Mouse (Mus musculus) lung, postnatal 0 days (tissue): ENCODE measurements at regions not wholly inside any gene's neighbourhood (a gene's known extent, or its start where the extent isn't known, plus 50 kb on each side); places are given as distances from the start of the nearest gene placed in this dataset.

Source experiments
- ATAC-seq: fragments of 200-750 bp; cut with Nextera tagmentation; 2 replicates; pipeline ENCODE4 v1.8.0; 2017; ENCODE audit warnings: moderate library complexity
- DNase-seq: peaks from one replicate; pipeline ENCODE4 v3.0.0-alpha.2; 2016; ENCODE audit warnings: low spot score
- H3K27ac ChIP-seq: fragments of 300-500 bp; sonication (generic); 2 replicates; pipeline ENCODE4 v1.5.1; 2014; ENCODE audit warnings: antibody characterized with exemption, mild to moderate bottlenecking, low read length, mixed read lengths
- H3K27me3 ChIP-seq: fragments of 300-500 bp; sonication (generic); replicated peaks from 2 replicates; pipeline ENCODE4 v1.6.1; 2014; ENCODE audit warnings: low read length, mixed read lengths; ENCODE audit not compliant: insufficient read depth
- H3K36me3 ChIP-seq: fragments of 300-500 bp; sonication (generic); 2 replicates; pipeline ENCODE4 v1.6.1; 2014; ENCODE audit warnings: low read length, mixed read lengths; ENCODE audit not compliant: insufficient read depth
- H3K4me1 ChIP-seq: fragments of 300-500 bp; sonication (generic); 2 replicates; pipeline ENCODE4 v1.6.1; 2014; ENCODE audit warnings: antibody characterized with exemption, low read depth, low read length, mixed read lengths; ENCODE audit not compliant: insufficient read depth
- H3K4me2 ChIP-seq: fragments of 300-500 bp; sonication (generic); replicated peaks from 2 replicates; pipeline ENCODE4 v1.6.1; 2014; ENCODE audit warnings: low read depth, mild to moderate bottlenecking, low read length, moderate library complexity, mixed read lengths
- H3K4me3 ChIP-seq: fragments of 300-500 bp; sonication (generic); 2 replicates; pipeline ENCODE4 v1.5.1; 2014; ENCODE audit warnings: low read depth, low read length
- H3K9ac ChIP-seq: fragments of 300-500 bp; sonication (generic); replicated peaks from 2 replicates; pipeline ENCODE4 v1.6.1; 2014; ENCODE audit warnings: low read depth, mild to moderate bottlenecking
- H3K9me3 ChIP-seq: fragments of 300-500 bp; sonication (generic); 2 replicates; pipeline ENCODE4 v1.6.1; 2016; ENCODE audit warnings: low read length, mixed read lengths
- CTCF ChIP-seq: IDR thresholded peaks from 2 replicates; pipeline ENCODE4 v1.5.1; 2016; ENCODE audit warnings: antibody characterized with exemption, mild to moderate bottlenecking
- EP300 ChIP-seq: IDR thresholded peaks from 2 replicates; pipeline ENCODE4 v1.6.1; 2016; ENCODE audit warnings: antibody characterized with exemption, mild to moderate bottlenecking, control low read depth
- WGBS: fragments of 180-500 bp; shearing (Covaris S2); extraction: QIAGEN DNeasy Blood & Tissue Kit; methylation state at CpG from one replicate; pipeline ENCODE4 v1.1.7; 2014; 5-methylcytosine and 5-hydroxymethylcytosine counted together

- H3K9ac ChIP-seq: no peak overlapping the region
- H3K4me3 ChIP-seq: no peak overlapping the region
- H3K9me3 ChIP-seq: no peaks in the 10 kb centered on the region
- H3K4me2 ChIP-seq: no peak overlapping the region
- H3K27ac ChIP-seq: no peak overlapping the region
- H3K4me1 ChIP-seq: no peaks in the 10 kb centered on the region
- H3K27me3 ChIP-seq: no peaks in the 10 kb centered on the region
- ATAC-seq: no peak
- no peak for DNase-seq
- TF ChIP-seq CTCF (no peak), EP300 (no peak)
- H3K36me3 ChIP-seq: no peaks in the 10 kb centered on the region
- 19% methylated on average over 8 of the region's 8 CpGs for WGBS
Observed at GRCm38 (mm10) chr11:55791195-55791865, 183.3 kb upstream of the Glra1 start.

GRCm38 (mm10) chr11:55789638-55790037 lies 181.6 kb upstream of the Glra1 start:
- Histone ChIP-seq H3K4me3 (no peak overlapping the region), H3K27ac (no peak overlapping the region), H3K36me3 (no peaks in the 10 kb centered on the region), H3K9ac (no peak overlapping the region), H3K4me1 (no peaks in the 10 kb centered on the region), H3K4me2 (no peak overlapping the region), H3K9me3 (no peaks in the 10 kb centered on the region), H3K27me3 (no peaks in the 10 kb centered on the region)
- ATAC-seq (no peak), DNase-seq (no peak)
- 75% methylated on average over 3 of the region's 3 CpGs for WGBS
- TF ChIP-seq CTCF: no peak
- TF ChIP-seq EP300: no peak

- Histone ChIP-seq H3K4me3 (no peak overlapping the region), H3K4me1 (no peaks in the 10 kb centered on the region), H3K4me2 (no peak overlapping the region), H3K9ac (no peak overlapping the region), H3K27ac (no peak overlapping the region), H3K27me3 (no peaks in the 10 kb centered on the region), H3K9me3 (no peaks in the 10 kb centered on the region), H3K36me3 (no peaks in the 10 kb centered on the region)
- ATAC-seq: no peak
- WGBS: 61% methylated on average over 3 of the region's 3 CpGs
- no peak for TF ChIP-seq EP300
- TF ChIP-seq CTCF: no peak
- no peak for DNase-seq
Observed at GRCm38 (mm10) chr11:55781044-55781443, 173.0 kb upstream of the Glra1 start.

- Histone ChIP-seq H3K36me3 (no peaks in the 10 kb centered on the region), H3K4me3 (no peak overlapping the region), H3K27ac (no peak overlapping the region), H3K4me1 (no peaks in the 10 kb centered on the region), H3K27me3 (no peaks in the 10 kb centered on the region), H3K9ac (no peak overlapping the region), H3K9me3 (no peaks in the 10 kb centered on the region), H3K4me2 (no peak overlapping the region)
- DNase-seq (no peak), ATAC-seq (no peak)
- WGBS: 62% methylated on average over 2 of the region's 2 CpGs
- TF ChIP-seq EP300: no peak
- TF ChIP-seq CTCF: no peak
Observed at GRCm38 (mm10) chr11:55780011-55780410, 172.0 kb upstream of the Glra1 start.

GRCm38 (mm10) chr11:55773283-55773682 lies 165.3 kb upstream of the Glra1 start:
- Histone ChIP-seq H3K4me1 (no peaks in the 10 kb centered on the region), H3K4me3 (no peak overlapping the region), H3K36me3 (no peaks in the 10 kb centered on the region), H3K4me2 (no peak overlapping the region), H3K27me3 (no peaks in the 10 kb centered on the region), H3K9ac (no peak overlapping the region), H3K9me3 (no peaks in the 10 kb centered on the region), H3K27ac (no peak overlapping the region)
- no peak for DNase-seq
- 52% methylated on average over 1 of the region's 1 CpGs for WGBS
- TF ChIP-seq CTCF: no peak
- ATAC-seq: no peak

GRCm38 (mm10) chr11:55772538-55772937 lies 164.5 kb upstream of the Glra1 start:
- no peak for ATAC-seq
- no peak overlapping the region for H3K9ac ChIP-seq

GRCm38 (mm10) chr11:55772107-55772506 lies 164.1 kb upstream of the Glra1 start:
- H3K4me3 ChIP-seq: no peak overlapping the region
- H3K4me1 ChIP-seq: no peaks in the 10 kb centered on the region
- H3K9me3 ChIP-seq: no peaks in the 10 kb centered on the region
- no peaks in the 10 kb centered on the region for H3K36me3 ChIP-seq
- DNase-seq: no peak
- no peak overlapping the region for H3K4me2 ChIP-seq
- H3K27me3 ChIP-seq: no peaks in the 10 kb centered on the region
- TF ChIP-seq EP300 (no peak), CTCF (no peak)
- no peak overlapping the region for H3K9ac ChIP-seq
- ATAC-seq: no peak
- H3K27ac ChIP-seq: no peak overlapping the region
- 79% methylated on average over 13 of the region's 13 CpGs for WGBS

More at GRCm38 (mm10) chr11:55772538-55772937, 164.5 kb upstream of the Glra1 start:
- TF ChIP-seq EP300 (no peak), CTCF (no peak)
- no peak overlapping the region for H3K4me2 ChIP-seq
- H3K36me3 ChIP-seq: no peaks in the 10 kb centered on the region
- 65% methylated on average over 5 of the region's 5 CpGs for WGBS
- no peaks in the 10 kb centered on the region for H3K4me1 ChIP-seq
- H3K9me3 ChIP-seq: no peaks in the 10 kb centered on the region
- H3K27ac ChIP-seq: no peak overlapping the region
- no peak overlapping the region for H3K4me3 ChIP-seq
- DNase-seq: no peak
- no peaks in the 10 kb centered on the region for H3K27me3 ChIP-seq
